21 mouse cellular contexts compared by ENCODE assay signal in genomic region chr4:131459746-131460145, GRCm38 (mm10).
DNase-seq lines count a peak whose midpoint lies in the region; ATAC-seq and TF ChIP-seq lines count a peak whose summit lies in the region.
"Had no signal": no experiment of that assay in that cellular context is flagged by ENCODE, and none has a peak within 500 bp of the region (broad histone marks: within the 10 kb centered on the region; RNA-seq: fewer than 3 reads in every experiment).

No protein-coding gene starts in this region.

- DNase-seq in forebrain, embryonic 11.5 days (ENCODE audit: low spot score): no peak
- DNase-seq in midbrain, embryonic 10.5 days (ENCODE audit: low spot score): no peak
- DNase-seq in midbrain, postnatal 0 days (ENCODE audit: low spot score): no peak
- DNase-seq in limb, embryonic 10.5 days (ENCODE audit: low spot score): no peak
- DNase-seq: adrenal gland, adult 2 months; adrenal gland, postnatal 14 days; cerebellum, adult 11 months; cerebellum, adult 2 months; cerebellum, adult 9-11 months; gastrocnemius, adult 2 months; gastrocnemius, postnatal 14 days had no signal

- H3K27me3 ChIP-seq in forebrain, embryonic 11.5 days (ENCODE audit: control insufficient read depth, insufficient read depth, low read length): no peaks in the 10 kb centered on the region
- H3K27me3 ChIP-seq in forebrain, embryonic 13.5 days: no peaks in the 10 kb centered on the region
- no peaks in the 10 kb centered on the region for H3K27me3 ChIP-seq in midbrain, embryonic 10.5 days (ENCODE audit: low read depth, poor library complexity, severe bottlenecking)
- H3K27me3 ChIP-seq in midbrain, postnatal 0 days (ENCODE audit: insufficient read depth, low read length): no peaks in the 10 kb centered on the region
- H3K27me3 ChIP-seq in embryonic facial prominence, embryonic 12.5 days: no peaks in the 10 kb centered on the region
- H3K27me3 ChIP-seq in limb, embryonic 10.5 days (ENCODE audit: low read depth, poor library complexity, severe bottlenecking): no peaks in the 10 kb centered on the region
- H3K27me3 ChIP-seq: embryonic facial prominence, embryonic 15.5 days had no signal

- no peak overlapping the region for H3K4me2 ChIP-seq in forebrain, embryonic 11.5 days (ENCODE audit: low read depth, low read length, severe bottlenecking)
- no peak overlapping the region for H3K4me2 ChIP-seq in forebrain, embryonic 13.5 days
- no peak overlapping the region for H3K4me2 ChIP-seq in midbrain, postnatal 0 days (ENCODE audit: low read depth, low read length, poor library complexity, severe bottlenecking)
- H3K4me2 ChIP-seq in embryonic facial prominence, embryonic 12.5 days (replicated peaks): no peak overlapping the region
- H3K4me2 ChIP-seq: embryonic facial prominence, embryonic 15.5 days; heart, embryonic 11.5 days; hindbrain, embryonic 14.5 days had no signal

- WGBS in forebrain, embryonic 11.5 days: 79% methylated on average over 5 of the region's 5 CpGs
- 68% methylated on average over 5 of the region's 5 CpGs for whole genome bisulfite sequencing in forebrain, embryonic 13.5 days
- WGBS in midbrain, embryonic 10.5 days: 83% methylated on average over 5 of the region's 5 CpGs
- WGBS in midbrain, postnatal 0 days: 82% methylated on average over 5 of the region's 5 CpGs
- 56% methylated on average over 5 of the region's 5 CpGs for WGBS in embryonic facial prominence, embryonic 12.5 days
- WGBS in limb, embryonic 10.5 days: 84% methylated on average over 5 of the region's 5 CpGs

- H3K36me3 ChIP-seq in forebrain, embryonic 11.5 days (ENCODE audit: control insufficient read depth, insufficient read depth, low read length): no peaks in the 10 kb centered on the region
- H3K36me3 ChIP-seq in forebrain, embryonic 13.5 days (ENCODE audit: poor library complexity, severe bottlenecking): no peaks in the 10 kb centered on the region
- no peaks in the 10 kb centered on the region for H3K36me3 ChIP-seq in midbrain, embryonic 10.5 days
- H3K36me3 ChIP-seq in midbrain, postnatal 0 days (ENCODE audit: insufficient read depth, low read length): no peaks in the 10 kb centered on the region
- H3K36me3 ChIP-seq in embryonic facial prominence, embryonic 12.5 days: no peaks in the 10 kb centered on the region
- H3K36me3 ChIP-seq in limb, embryonic 10.5 days: no peaks in the 10 kb centered on the region
- H3K36me3 ChIP-seq: embryonic facial prominence, embryonic 15.5 days had no signal

- no peak for TF ChIP-seq CTCF in midbrain, postnatal 0 days (IDR thresholded peaks at IDR 0.05)

- no peak overlapping the region for H3K9ac ChIP-seq in forebrain, embryonic 11.5 days (ENCODE audit: low read length)
- no peak overlapping the region for H3K9ac ChIP-seq in forebrain, embryonic 13.5 days
- no peak overlapping the region for H3K9ac ChIP-seq in midbrain, postnatal 0 days (replicated peaks; ENCODE audit: low read length, poor library complexity, severe bottlenecking)
- H3K9ac ChIP-seq in embryonic facial prominence, embryonic 12.5 days: no peak overlapping the region
- H3K9ac ChIP-seq: embryonic facial prominence, embryonic 15.5 days; hindbrain, embryonic 14.5 days had no signal

- no peaks in the 10 kb centered on the region for H3K9me3 ChIP-seq in forebrain, embryonic 11.5 days (ENCODE audit: control insufficient read depth, low read length)
- H3K9me3 ChIP-seq in forebrain, embryonic 13.5 days (replicated peaks): peaks cover 9% of the 10 kb centered on the region
- H3K9me3 ChIP-seq in midbrain, embryonic 10.5 days (replicated peaks): no peaks in the 10 kb centered on the region
- 0 out of 2 replicates have a peak, but pooled peaks cover 5% of the 10 kb centered on the region for H3K9me3 ChIP-seq in midbrain, postnatal 0 days (ENCODE audit: low read length)
- no peaks in the 10 kb centered on the region for H3K9me3 ChIP-seq in embryonic facial prominence, embryonic 12.5 days
- no peaks in the 10 kb centered on the region for H3K9me3 ChIP-seq in limb, embryonic 10.5 days (replicated peaks)
- H3K9me3 ChIP-seq: embryonic facial prominence, embryonic 15.5 days had no signal

- peaks cover 10% of the 10 kb centered on the region for H3K4me1 ChIP-seq in forebrain, embryonic 11.5 days (replicated peaks; ENCODE audit: control insufficient read depth, insufficient read depth, low read length)
- peaks cover 45% of the 10 kb centered on the region for H3K4me1 ChIP-seq in forebrain, embryonic 13.5 days
- peaks cover 41% of the 10 kb centered on the region for H3K4me1 ChIP-seq in midbrain, embryonic 10.5 days
- no peaks in the 10 kb centered on the region for H3K4me1 ChIP-seq in midbrain, postnatal 0 days (ENCODE audit: insufficient read depth, low read length)
- H3K4me1 ChIP-seq in embryonic facial prominence, embryonic 12.5 days: peaks cover 11% of the 10 kb centered on the region
- H3K4me1 ChIP-seq in limb, embryonic 10.5 days: peaks cover 42% of the 10 kb centered on the region
- H3K4me1 ChIP-seq: embryonic facial prominence, embryonic 15.5 days had no signal

- H3K4me3 ChIP-seq in forebrain, embryonic 11.5 days (ENCODE audit: low read depth, low read length): no peak overlapping the region
- H3K4me3 ChIP-seq in forebrain, embryonic 13.5 days: no peak overlapping the region
- no peak overlapping the region for H3K4me3 ChIP-seq in midbrain, embryonic 10.5 days
- no peak overlapping the region for H3K4me3 ChIP-seq in midbrain, postnatal 0 days (ENCODE audit: low read depth, low read length)
- no peak overlapping the region for H3K4me3 ChIP-seq in embryonic facial prominence, embryonic 12.5 days
- H3K4me3 ChIP-seq in limb, embryonic 10.5 days: no peak overlapping the region
- H3K4me3 ChIP-seq: embryonic facial prominence, embryonic 15.5 days; gastrocnemius, adult 2 months had no signal

- no peak for ATAC-seq in forebrain, embryonic 11.5 days (replicated peaks; ENCODE audit: low FRiP score)
- ATAC-seq in forebrain, embryonic 13.5 days: no peak
- ATAC-seq in midbrain, postnatal 0 days (ENCODE audit: low FRiP score): no peak
- peak; percentile 65 for ATAC-seq in embryonic facial prominence, embryonic 12.5 days (ENCODE audit: insufficient number of reproducible peaks, insufficient read depth, low FRiP score, low TSS enrichment)
- ATAC-seq: CD4-positive, CD25-positive, alpha-beta regulatory T cell, adult 4 months; forebrain, embryonic 16.5 days; hindbrain, postnatal 0 days; inflammation-experienced regulatory T-cells, adult 6 months; intestine, embryonic 16.5 days had no signal

- H3K27ac ChIP-seq in forebrain, embryonic 11.5 days (ENCODE audit: low read depth, low read length): 0 out of 2 replicates have a peak overlapping the region, but pooled peaks have one; percentile 8
- no peak overlapping the region for H3K27ac ChIP-seq in forebrain, embryonic 13.5 days
- 0 out of 2 replicates have a peak overlapping the region, but pooled peaks have one; percentile 23 for H3K27ac ChIP-seq in midbrain, embryonic 10.5 days (replicated peaks)
- H3K27ac ChIP-seq in midbrain, postnatal 0 days (ENCODE audit: low read depth, low read length): no peak overlapping the region
- no peak overlapping the region for H3K27ac ChIP-seq in embryonic facial prominence, embryonic 12.5 days
- H3K27ac ChIP-seq in limb, embryonic 10.5 days: peak overlapping the region; percentile 43; the same call in 1 of the 2 replicates
- H3K27ac ChIP-seq: embryonic facial prominence, embryonic 15.5 days; gastrocnemius, adult 2 months; hindbrain, embryonic 14.5 days; hindbrain, postnatal 0 days had no signal

Comparison
In these comparisons a context has a peak if more than half of its experiments do, and no peak if none do; other contexts are left out.
1. H3K27ac ChIP-seq: peak in forebrain, embryonic 11.5 days (single experiment), midbrain, embryonic 10.5 days (single experiment) and limb, embryonic 10.5 days (single experiment); none in forebrain, embryonic 13.5 days (single experiment), midbrain, postnatal 0 days (single experiment) and embryonic facial prominence, embryonic 12.5 days (single experiment).